Mouse (Mus musculus) limb, embryonic 14.5 days (tissue): ENCODE measurements around the gene Ngb. TPM values are rescaled to one million over a fixed set of nuclear protein-coding genes. Genes with fewer than 3 reads are reported as not detected.

Source experiments
- ATAC-seq: fragments of 200-750 bp; cut with Nextera tagmentation; 2 replicates; pipeline ENCODE4 v1.8.0; 2017; ENCODE audit warnings: low read depth, moderate number of reproducible peaks, moderate TSS enrichment; ENCODE audit not compliant: low FRiP score
- DNase-seq: peaks from one replicate; pipeline ENCODE4 v3.0.0-alpha.2; 2015; ENCODE audit warnings: low spot score
- H3K27ac ChIP-seq: fragments of 300-500 bp; sonication (generic); replicated peaks from 2 replicates; pipeline ENCODE4 v1.5.1; 2014; ENCODE audit warnings: low read depth, mild to moderate bottlenecking, low read length, moderate library complexity, mixed read lengths
- H3K27me3 ChIP-seq: fragments of 300-500 bp; sonication (generic); 2 replicates; pipeline ENCODE4 v1.6.1; 2014; ENCODE audit warnings: low read length, mixed read lengths; ENCODE audit not compliant: control insufficient read depth, insufficient read depth
- H3K36me3 ChIP-seq: fragments of 300-500 bp; sonication (generic); 2 replicates; pipeline ENCODE4 v1.6.1; 2014; ENCODE audit warnings: mild to moderate bottlenecking, low read length, moderate library complexity, mixed read lengths; ENCODE audit not compliant: control insufficient read depth, insufficient read depth
- H3K4me1 ChIP-seq: fragments of 300-500 bp; sonication (generic); 2 replicates; pipeline ENCODE4 v1.6.1; 2014; ENCODE audit warnings: antibody characterized with exemption, low read length, mixed read lengths; ENCODE audit not compliant: control insufficient read depth, insufficient read depth
- H3K4me2 ChIP-seq: fragments of 300-500 bp; sonication (generic); replicated peaks from 2 replicates; pipeline ENCODE4 v1.6.1; 2014; ENCODE audit warnings: low read depth, mild to moderate bottlenecking, low read length, moderate library complexity; ENCODE audit not compliant: severe bottlenecking
- H3K4me3 ChIP-seq: fragments of 300-500 bp; sonication (generic); replicated peaks from 2 replicates; pipeline ENCODE4 v1.5.1; 2014; ENCODE audit warnings: low read length
- H3K9ac ChIP-seq: fragments of 300-500 bp; sonication (generic); 2 replicates; pipeline ENCODE4 v1.6.1; 2014; ENCODE audit warnings: mild to moderate bottlenecking, low read depth, low read length, moderate library complexity; ENCODE audit not compliant: severe bottlenecking
- H3K9me3 ChIP-seq: fragments of 300-500 bp; sonication (generic); 2 replicates; pipeline ENCODE4 v1.6.1; 2016; ENCODE audit warnings: low read length; ENCODE audit not compliant: control insufficient read depth
- POLR2A ChIP-seq: fragments of 200-500 bp; IDR thresholded peaks from 2 replicates; pipeline ENCODE4 v1.8.0; 2012; ENCODE audit warnings: inconsistent platforms, mild to moderate bottlenecking, moderate library complexity, borderline replicate concordance; ENCODE audit not compliant: insufficient read depth, insufficient read length; ENCODE audit errors: extremely low read depth
- WGBS: fragments of 180-500 bp; shearing (Covaris S2); extraction: QIAGEN DNeasy Blood & Tissue Kit; methylation state at CpG from one replicate; pipeline ENCODE4 v1.1.7; 2014; 5-methylcytosine and 5-hydroxymethylcytosine counted together
- polyA plus RNA-seq, 2 experiments: library from polyadenylated mRNA; depleted of rRNA in 1 of 2; stranded (reverse) in 1 of 2; unstranded in 1 of 2; fragments of >200 nt; fragmentation: Nextera tagmentation in 1 of 2; extraction: Ambion mirVana in 1 of 2; gene quantifications; 2 replicates each; pipeline versions ENCODE4 v1.2.1 to v1.2.3; 2012 to 2014

Ngb gene
- polyA plus RNA-seq, 2 experiments = 0.19 to 0.45 TPM

GRCm38 (mm10) chr12:87082797-87083196, 19.5 kb downstream of the Ngb start:
- Histone ChIP-seq H3K27ac (no peak overlapping the region), H3K4me3 (no peak overlapping the region), H3K4me1 (no peaks in the 10 kb centered on the region), H3K9me3 (no peaks in the 10 kb centered on the region), H3K36me3 (no peaks in the 10 kb centered on the region), H3K4me2 (no peak overlapping the region), H3K27me3 (no peaks in the 10 kb centered on the region), H3K9ac (no peak overlapping the region)
- no peak for DNase-seq
- TF ChIP-seq POLR2A = no peak
- ATAC-seq = no peak
- 80% methylated on average over 8 of the region's 8 CpGs for WGBS

DNA sequence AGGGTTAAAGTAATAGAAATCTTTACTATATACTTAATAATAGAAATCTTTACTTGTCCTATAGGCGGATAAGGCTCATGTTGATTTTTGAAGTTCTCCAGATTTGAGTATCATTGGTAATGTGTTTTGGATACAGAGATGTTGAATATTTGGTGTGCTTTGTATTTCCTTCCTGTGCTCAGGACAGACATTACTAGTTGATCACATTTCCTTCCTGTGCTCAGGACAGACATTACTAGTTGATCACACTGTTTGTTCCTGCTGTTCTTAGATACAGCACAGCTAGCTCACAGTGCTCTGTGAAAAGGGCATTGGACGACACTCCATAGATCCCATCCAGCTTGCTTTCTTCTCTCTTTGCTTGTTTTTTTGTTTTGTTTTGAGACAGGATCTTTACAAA, 25.7 kb downstream of the Ngb start:
- H3K9me3 ChIP-seq = no peaks in the 10 kb centered on the region
- H3K4me2 ChIP-seq = no peak overlapping the region
- no peak overlapping the region for H3K4me3 ChIP-seq
- DNase-seq (no peak), ATAC-seq (no peak)
- no peaks in the 10 kb centered on the region for H3K4me1 ChIP-seq
- TF ChIP-seq POLR2A = no peak
- WGBS = 88% methylated on average over 2 of the region's 2 CpGs
- no peaks in the 10 kb centered on the region for H3K27me3 ChIP-seq
- no peak overlapping the region for H3K9ac ChIP-seq
- no peaks in the 10 kb centered on the region for H3K36me3 ChIP-seq
- no peak overlapping the region for H3K27ac ChIP-seq

DNA sequence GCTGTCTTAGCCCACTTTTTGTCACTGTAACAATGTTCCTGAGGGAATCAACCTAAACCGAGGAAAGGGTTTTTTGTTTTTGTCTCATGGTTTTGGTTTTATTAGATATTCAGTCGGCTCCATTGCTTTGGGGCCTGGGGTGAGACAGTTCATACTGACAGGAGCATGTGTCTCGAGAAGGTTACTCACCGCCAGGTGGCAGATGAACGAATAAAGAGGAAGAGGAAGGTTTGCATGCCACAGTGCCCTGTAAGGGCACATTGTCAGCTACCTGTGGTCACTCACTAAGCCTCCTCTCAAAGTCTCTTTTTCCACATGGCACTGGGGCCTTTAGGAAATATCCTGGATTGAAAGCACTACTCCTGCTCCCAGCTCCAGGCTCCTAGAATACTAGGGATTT, 31.8 kb downstream of the Ngb start:
- ATAC-seq (no peak), DNase-seq (no peak)
- H3K4me2 ChIP-seq = no peak overlapping the region
- H3K36me3 ChIP-seq = no peaks in the 10 kb centered on the region
- H3K4me3 ChIP-seq = no peak overlapping the region
- no peaks in the 10 kb centered on the region for H3K27me3 ChIP-seq
- no peaks in the 10 kb centered on the region for H3K9me3 ChIP-seq
- no peak for TF ChIP-seq POLR2A
- no peaks in the 10 kb centered on the region for H3K4me1 ChIP-seq
- H3K27ac ChIP-seq = no peak overlapping the region
- WGBS = 60% methylated on average over 5 of the region's 5 CpGs
- H3K9ac ChIP-seq = no peak overlapping the region

DNA sequence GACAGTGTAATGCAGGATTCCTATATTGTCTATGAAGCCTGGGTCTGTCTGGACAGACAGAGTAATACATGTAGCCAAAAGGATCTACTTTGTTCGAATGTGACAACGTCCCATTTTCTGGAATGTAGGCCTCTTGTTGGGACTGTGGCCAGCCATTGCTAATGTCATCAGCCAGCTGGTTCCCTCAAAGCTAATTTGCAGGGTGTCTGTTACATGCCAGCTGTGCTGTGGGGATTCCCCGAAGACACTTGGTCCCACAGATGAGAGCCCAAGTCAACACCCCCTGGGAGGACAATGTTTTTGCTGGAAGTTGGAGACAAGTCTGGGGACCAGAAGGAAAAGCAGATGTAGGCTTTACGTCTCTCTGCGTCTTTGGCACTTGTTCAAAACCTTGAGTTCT, 35.9 kb downstream of the Ngb start:
- H3K9ac ChIP-seq = no peak overlapping the region
- H3K4me2 ChIP-seq = no peak overlapping the region
- no peak for ATAC-seq
- no peaks in the 10 kb centered on the region for H3K36me3 ChIP-seq
- no peaks in the 10 kb centered on the region for H3K9me3 ChIP-seq
- no peak overlapping the region for H3K27ac ChIP-seq
- no peak for DNase-seq
- H3K27me3 ChIP-seq = no peaks in the 10 kb centered on the region
- no peak overlapping the region for H3K4me3 ChIP-seq
- WGBS = 79% methylated on average over 5 of the region's 5 CpGs
- no peak for TF ChIP-seq POLR2A
- no peaks in the 10 kb centered on the region for H3K4me1 ChIP-seq

DNA sequence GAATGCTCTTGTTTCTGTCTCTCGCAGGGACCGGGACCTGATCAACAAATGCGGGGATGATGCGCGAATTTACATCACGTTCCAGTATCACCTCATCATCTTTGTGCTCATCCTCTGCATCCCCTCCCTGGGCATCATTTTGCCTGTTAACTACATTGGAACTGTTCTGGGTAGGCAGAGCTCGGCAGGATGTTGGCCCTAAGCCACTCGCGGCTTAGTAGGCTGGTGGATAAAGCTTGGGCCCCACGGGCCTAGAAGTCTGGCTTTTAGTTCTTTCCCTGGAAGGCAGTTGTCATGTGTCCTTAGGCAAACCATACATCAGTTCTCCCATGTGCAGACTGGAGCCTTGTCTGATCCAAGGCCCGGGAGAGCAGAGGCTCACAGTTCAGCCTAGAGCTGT, 36.9 kb downstream of the Ngb start:
- Histone ChIP-seq H3K27ac (no peak overlapping the region), H3K9ac (no peak overlapping the region), H3K27me3 (no peaks in the 10 kb centered on the region), H3K4me1 (no peaks in the 10 kb centered on the region), H3K36me3 (no peaks in the 10 kb centered on the region), H3K9me3 (no peaks in the 10 kb centered on the region), H3K4me3 (no peak overlapping the region), H3K4me2 (no peak overlapping the region)
- 88% methylated on average over 11 of the region's 11 CpGs for WGBS
- ATAC-seq (no peak), DNase-seq (no peak)
- TF ChIP-seq POLR2A = no peak

DNA sequence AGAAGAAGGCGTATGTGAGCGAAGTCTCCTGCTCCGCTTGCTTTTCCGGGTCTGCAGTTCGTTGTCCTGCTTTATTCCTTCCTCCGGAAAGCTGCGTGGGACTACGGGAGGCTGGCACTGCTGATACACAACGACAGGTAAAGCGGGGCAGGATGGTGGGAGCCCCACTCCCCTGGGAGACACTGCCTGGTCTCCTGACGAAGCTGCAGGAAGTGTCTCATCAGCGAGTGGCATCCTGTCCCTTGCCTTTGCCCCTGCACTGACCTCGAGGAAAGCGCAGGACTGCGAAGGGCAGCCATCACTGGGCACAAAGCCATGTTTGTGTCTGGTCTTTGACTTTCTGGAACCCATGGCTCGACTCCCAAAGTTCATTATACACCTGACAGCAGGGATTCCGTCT, 45.3 kb downstream of the Ngb start:
- DNase-seq (no peak), ATAC-seq (no peak)
- Histone ChIP-seq H3K27me3 (no peaks in the 10 kb centered on the region), H3K4me1 (no peaks in the 10 kb centered on the region), H3K9ac (no peak overlapping the region), H3K27ac (no peak overlapping the region), H3K4me3 (no peak overlapping the region), H3K4me2 (no peak overlapping the region), H3K9me3 (no peaks in the 10 kb centered on the region), H3K36me3 (no peaks in the 10 kb centered on the region)
- no peak for TF ChIP-seq POLR2A
- WGBS = 67% methylated on average over 17 of the region's 17 CpGs
